Mouse (Mus musculus): ENCODE measurements around the gene Il12a.

GRCm38 (mm10) chr3:68656607-68657352 lies 33.7 kb upstream of the Il12a start:
- no peak for TF ChIP-seq POLR2A (IDR thresholded peaks at IDR 0.05; ENCODE audit: insufficient read depth, low read depth, low read length)
- no peak for TF ChIP-seq CTCF (IDR thresholded peaks at IDR 0.05; ENCODE audit: insufficient read depth, low read depth, low read length)
